Mouse (Mus musculus) spleen, adult 2 months (tissue): ENCODE results near the gene Plekhm2. TPM values are rescaled to one million over a fixed set of nuclear protein-coding genes. Genes with fewer than 3 reads are reported as not detected.

Experiments
- DNase-seq, 2 experiments: peaks; one replicate each; pipeline versions ENCODE4 v3.0.0 to v3.0.0-alpha.2; 2012 to 2021; ENCODE audit warnings: low spot score in 2 of 2, low read depth in 1 of 2
- H3K27ac ChIP-seq: fragments of 200-500 bp; 2 replicates; pipeline ENCODE4 v1.5.1; 2012; ENCODE audit warnings: low read length, inconsistent platforms; ENCODE audit not compliant: insufficient read depth
- H3K27me3 ChIP-seq: fragments of 200-500 bp; 2 replicates; pipeline ENCODE4 v1.6.1; 2012; ENCODE audit warnings: mild to moderate bottlenecking, moderate library complexity, low read length, inconsistent platforms; ENCODE audit not compliant: control insufficient read depth, insufficient read depth
- H3K36me3 ChIP-seq: fragments of 200-500 bp; 2 replicates; pipeline ENCODE4 v1.6.1; 2012; ENCODE audit warnings: mild to moderate bottlenecking, low read length, inconsistent platforms; ENCODE audit not compliant: control insufficient read depth, insufficient read depth
- H3K4me1 ChIP-seq: fragments of 200-500 bp; 2 replicates; pipeline ENCODE4 v1.6.1; 2011; ENCODE audit warnings: inconsistent platforms; ENCODE audit not compliant: control insufficient read depth, insufficient read depth, insufficient read length
- H3K4me3 ChIP-seq: fragments of 200-500 bp; 2 replicates; pipeline ENCODE4 v1.5.1; 2011; ENCODE audit warnings: mild to moderate bottlenecking, inconsistent platforms; ENCODE audit not compliant: insufficient read depth, insufficient read length; ENCODE audit errors: extremely low read depth
- CTCF ChIP-seq: fragments of 200-500 bp; IDR thresholded peaks from 2 replicates; pipeline ENCODE4 v1.5.1; 2011; ENCODE audit warnings: mild to moderate bottlenecking, inconsistent platforms; ENCODE audit not compliant: insufficient read depth, insufficient read length, insufficient replicate concordance; ENCODE audit errors: extremely low read depth
- POLR2A ChIP-seq: fragments of 200-500 bp; IDR thresholded peaks from 2 replicates; pipeline ENCODE4 v1.6.1; 2011; ENCODE audit warnings: low read depth, low read length, inconsistent platforms
- WGBS: fragments of 180-500 bp; shearing (Covaris S2); methylation state at CpG from one replicate; pipeline ENCODE4 v1.1.7; 2018; 5-methylcytosine and 5-hydroxymethylcytosine counted together
- polyA plus RNA-seq: library from polyadenylated mRNA; depleted of rRNA; stranded (reverse); fragments of >200 nt; gene quantifications from 2 replicates; pipeline ENCODE4 v1.2.3, GENCODE M21; 2012; rRNA removed

The Plekhm2 gene
- polyA plus RNA-seq, 1 experiment = 51.6 TPM

- no peak overlapping the region for H3K27ac ChIP-seq
- no peak for DNase-seq
- no peaks in the 10 kb centered on the region for H3K27me3 ChIP-seq
- H3K4me3 ChIP-seq = no peak overlapping the region
- no peaks in the 10 kb centered on the region for H3K4me1 ChIP-seq
- H3K36me3 ChIP-seq = no peaks in the 10 kb centered on the region
- TF ChIP-seq POLR2A = no peak
- 90% methylated on average over 7 of the region's 7 CpGs for WGBS
Observed at GRCm38 (mm10) chr4:141576877-141577276, 87.8 kb downstream of the Plekhm2 start.

- TF ChIP-seq POLR2A = no peak
- no peak for TF ChIP-seq CTCF
- Histone ChIP-seq H3K27me3 (no peaks in the 10 kb centered on the region), H3K4me3 (no peak overlapping the region), H3K36me3 (no peaks in the 10 kb centered on the region), H3K4me1 (no peaks in the 10 kb centered on the region), H3K27ac (no peak overlapping the region)
- WGBS = 81% methylated on average over 11 of the region's 11 CpGs
- no peak for DNase-seq
Observed at GRCm38 (mm10) chr4:141576404-141576803, 88.3 kb downstream of the Plekhm2 start.

Other genes starting within 250 kb of the Plekhm2 start
- gene Clcnkb, start 248.9 kb downstream of the Plekhm2 start, polyA plus RNA-seq = 0.07 TPM in 1 of 2 replicates, not detected in the other
- gene Hspb7, start 244.1 kb downstream of the Plekhm2 start, polyA plus RNA-seq = 2.4 and 2.5 TPM in 2 replicates
- not detected in 2 replicates for gene Srarp, start 228.8 kb downstream of the Plekhm2 start, polyA plus RNA-seq
- 35.0 and 45.2 TPM in 2 replicates for gene Zbtb17, start 220.2 kb downstream of the Plekhm2 start, polyA plus RNA-seq
- gene Spen, start 126.3 kb downstream of the Plekhm2 start, polyA plus RNA-seq = 28.2 and 34.1 TPM in 2 replicates
- 8.4 and 10.1 TPM in 2 replicates for gene Fblim1, start 58.8 kb downstream of the Plekhm2 start, polyA plus RNA-seq
- 0.56 and 0.86 TPM in 2 replicates for gene Tmem82, start 46.3 kb downstream of the Plekhm2 start, polyA plus RNA-seq
- gene Slc25a34, start 41.1 kb downstream of the Plekhm2 start, polyA plus RNA-seq = 0.34 and 0.43 TPM in 2 replicates
- 4.4 and 9.2 TPM in 2 replicates for gene Rsc1a1, start 20.7 kb upstream of the Plekhm2 start, polyA plus RNA-seq
- 8.7 and 15.9 TPM in 2 replicates for gene Ddi2, start 58.5 kb upstream of the Plekhm2 start, polyA plus RNA-seq
- gene Agmat, start 81.8 kb upstream of the Plekhm2 start, polyA plus RNA-seq = 0.15 and 0.18 TPM in 2 replicates
- 6.6 and 8.0 TPM in 2 replicates for gene Dnajc16, start 126.0 kb upstream of the Plekhm2 start, polyA plus RNA-seq
- 18.4 and 25.1 TPM in 2 replicates for gene Casp9, start 128.7 kb upstream of the Plekhm2 start, polyA plus RNA-seq
- 18,445 and 18,883 TPM in 2 replicates for gene Cela2a, start 161.3 kb upstream of the Plekhm2 start, polyA plus RNA-seq
- gene Ctrc, start 181.5 kb upstream of the Plekhm2 start, polyA plus RNA-seq = 84.6 and 1,887 TPM in 2 replicates
- 108 and 129 TPM in 2 replicates for gene Efhd2, start 210.0 kb upstream of the Plekhm2 start, polyA plus RNA-seq